Mouse (Mus musculus): ENCODE results near the gene Themis2.
"Not testable (repeated sequence)": the region's sequence is repeated elsewhere in the genome, so short reads cannot be mapped to it uniquely, and the experiment has no call there.

Gene Themis2

DNA sequence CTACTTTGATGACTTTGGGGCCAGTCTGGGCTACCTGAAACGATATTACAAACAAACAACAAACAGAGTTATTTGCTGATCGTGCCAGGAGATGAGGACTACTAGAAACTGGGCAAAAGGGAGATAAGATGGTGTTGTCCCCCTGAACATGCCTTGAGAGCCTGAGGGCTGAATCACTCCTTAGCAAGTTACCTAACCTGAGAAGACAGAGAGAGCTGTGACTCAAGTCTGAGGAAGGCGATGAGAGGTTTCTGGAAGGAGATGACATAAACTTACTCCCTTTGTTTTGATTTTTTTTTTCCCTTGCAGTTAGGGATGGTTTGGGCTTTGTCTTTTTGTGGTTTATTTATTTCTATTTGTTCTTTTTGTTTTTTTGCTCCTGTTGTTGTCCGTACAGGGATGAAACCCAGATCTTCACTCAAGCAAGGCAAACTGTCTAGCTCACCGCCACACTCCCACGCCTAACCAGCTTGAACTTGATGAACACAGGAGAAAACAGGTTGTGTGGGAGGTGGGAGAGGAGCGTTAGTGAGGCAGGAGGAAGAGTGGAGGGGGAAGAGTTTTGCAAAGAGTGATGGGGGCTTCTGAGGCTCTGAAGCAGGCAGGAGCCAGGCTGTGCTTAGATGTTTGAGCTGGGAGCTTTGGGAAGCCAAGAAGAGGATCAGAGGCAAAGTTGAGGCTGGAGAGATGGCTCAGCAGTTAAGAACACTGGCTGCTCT, 38.4 kb downstream of the Themis2 start:
- in situ Hi-C loops (cut with MboI, MseI) = no loop called here

- in situ Hi-C loops (cut with MboI, MseI) = no loop called here
Observed at GRCm38 (mm10) chr4:132756974-132757373, 39.2 kb downstream of the Themis2 start, which contains the start of gene Smpdl3b. TSS of gene Smpdl3b (minus strand) at chr4:132757252.

GRCm38 (mm10) chr4:132752992-132753391, 43.2 kb downstream of the Themis2 start:
- in situ Hi-C loops (cut with MboI, MseI) = no loop called here

DNA sequence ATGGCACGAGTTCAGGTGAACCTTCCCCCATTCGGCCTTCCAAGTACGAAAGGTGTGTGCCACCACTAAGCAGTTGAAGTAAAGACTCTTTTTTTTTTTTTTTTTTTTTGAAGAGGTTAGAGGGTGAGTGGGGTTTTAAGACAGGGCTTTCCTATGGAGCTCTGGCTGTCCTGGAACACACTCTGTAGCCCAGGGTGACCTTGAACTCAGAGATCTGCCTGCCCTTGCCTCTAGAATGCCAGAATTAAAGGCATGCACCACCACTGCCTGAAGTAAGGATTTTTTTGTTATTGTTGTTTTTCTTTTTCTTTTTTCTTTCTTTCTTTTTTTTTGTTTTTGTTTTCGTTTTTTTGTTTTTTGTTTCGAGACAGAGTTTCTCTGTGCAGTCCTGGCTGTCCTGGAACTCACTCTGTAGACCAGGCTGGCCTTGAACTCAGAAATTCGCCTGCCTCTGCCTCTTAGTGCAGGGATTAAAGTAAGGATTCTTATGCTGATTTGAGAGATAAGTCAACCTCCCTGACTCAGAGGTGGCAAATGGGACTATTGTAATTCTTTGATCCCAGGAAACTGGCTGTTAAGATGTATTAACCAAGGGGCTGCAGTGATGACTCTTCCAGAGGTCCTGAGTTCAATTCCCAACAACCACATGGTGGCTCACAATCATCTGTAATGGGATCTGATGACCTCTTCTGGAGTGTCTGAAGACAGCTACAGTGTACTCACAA, 46.8 kb downstream of the Themis2 start:
- in situ Hi-C loops (cut with MboI, MseI) = no loop called here

DNA sequence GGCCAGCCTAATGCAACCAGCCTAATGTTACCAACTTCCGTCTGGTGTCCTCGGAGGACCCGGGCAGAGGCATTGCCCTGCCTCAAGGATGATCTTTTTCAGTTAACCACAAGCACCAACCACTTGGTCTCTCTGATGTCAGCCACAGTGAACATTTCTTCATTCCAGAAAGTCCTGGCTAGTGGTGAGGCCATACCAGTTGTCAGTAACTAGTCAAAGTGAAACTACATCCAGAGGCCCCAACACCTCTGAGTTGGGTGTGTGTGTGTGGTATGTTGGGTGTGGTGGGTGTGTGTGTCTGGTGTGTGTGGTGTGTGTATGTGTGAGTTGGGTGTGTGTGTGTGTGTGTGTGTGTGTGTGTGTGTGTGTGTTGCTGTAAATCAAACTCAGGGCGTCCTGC, 47.4 kb downstream of the Themis2 start:
- in situ Hi-C loops (cut with MboI, MseI) = no loop called here

DNA sequence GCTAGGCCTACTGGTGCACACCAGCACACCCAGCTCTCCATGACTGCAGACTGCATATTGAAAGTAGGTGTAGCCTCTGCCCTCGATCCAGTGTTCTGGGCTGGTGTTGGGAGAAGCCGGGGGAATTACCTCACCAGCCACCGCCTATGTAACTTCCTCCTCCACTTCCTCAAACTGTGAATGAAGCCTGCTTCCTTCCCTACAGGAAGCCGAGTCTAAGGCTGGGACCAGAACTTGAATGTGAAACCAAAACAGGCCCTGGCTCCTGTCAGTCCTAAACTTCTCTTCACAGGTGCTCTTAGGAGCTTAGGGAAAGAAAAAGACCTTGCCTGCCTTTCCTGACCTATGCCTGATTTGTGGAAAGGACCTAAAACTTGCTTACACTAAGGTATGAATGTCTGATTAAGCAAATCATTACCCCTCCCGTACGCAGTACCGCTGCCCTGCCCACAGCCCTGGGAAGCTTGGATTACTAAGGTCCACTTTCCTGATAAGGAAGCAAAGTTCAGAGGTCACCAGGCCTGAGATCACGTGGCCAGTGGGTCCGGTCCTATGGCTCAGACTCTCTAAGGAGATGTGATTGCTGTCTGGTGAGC, 48.4 kb downstream of the Themis2 start:
- in situ Hi-C loops (cut with MboI, MseI) = no loop called here

- in situ Hi-C loops (cut with MboI, MseI) = no loop called here
Observed at GRCm38 (mm10) chr4:132746911-132747517, 49.2 kb downstream of the Themis2 start.

GRCm38 (mm10) chr4:132743992-132744911, 51.9 kb downstream of the Themis2 start:
- in situ Hi-C loops (cut with MboI, MseI) = no loop called here

- in situ Hi-C loops (cut with MboI, MseI) = no loop called here
Observed at GRCm38 (mm10) chr4:132741491-132741890, 54.7 kb downstream of the Themis2 start.

DNA sequence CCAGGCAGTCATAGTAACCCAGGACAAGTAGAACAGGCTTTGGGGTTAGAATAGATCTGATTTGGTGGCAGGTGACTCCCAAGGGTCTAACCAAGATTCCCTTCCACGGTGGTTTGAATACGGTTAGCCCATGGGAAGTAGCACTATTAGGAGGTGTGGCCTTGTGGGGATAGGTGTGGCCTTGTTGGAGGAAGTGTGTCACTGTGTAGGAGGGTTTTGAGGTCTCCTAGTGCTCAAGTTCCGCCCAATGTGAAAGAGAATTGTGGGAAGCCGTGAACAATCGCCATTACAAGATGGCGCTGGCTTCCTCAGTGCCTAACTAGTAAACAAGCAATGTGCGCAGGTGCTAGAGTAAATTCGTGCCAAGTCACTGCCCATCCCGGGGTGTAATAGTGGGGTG, 59.0 kb downstream of the Themis2 start:
- in situ Hi-C loops (cut with MboI, MseI) = not testable (repeated sequence)

- in situ Hi-C loops (cut with MboI, MseI) = no loop called here
Observed at GRCm38 (mm10) chr4:132735894-132736293, 60.3 kb downstream of the Themis2 start.

GRCm38 (mm10) chr4:132735389-132735788, 60.8 kb downstream of the Themis2 start:
- in situ Hi-C loops (cut with MboI, MseI) = no loop called here

- in situ Hi-C loops (cut with MboI, MseI) = no loop called here
Observed at GRCm38 (mm10) chr4:132734766-132735165, 61.4 kb downstream of the Themis2 start.

- in situ Hi-C loops (cut with MboI, MseI) = no loop called here
Observed at GRCm38 (mm10) chr4:132733071-132733770, 63.0 kb downstream of the Themis2 start.

GRCm38 (mm10) chr4:132732148-132732684, 64.0 kb downstream of the Themis2 start, which contains the start of gene Xkr8:
TSS of gene Xkr8 (minus strand) at chr4:132732546.
- in situ Hi-C loops (cut with MboI, MseI) = no loop called here
